Mouse (Mus musculus): ENCODE results near the gene Ly6g6e. TPM values are rescaled to one million over a fixed set of nuclear protein-coding genes. Genes with fewer than 3 reads are reported as not detected.

Gene Ly6g6e
- polyA plus RNA-seq, 1 experiment from 2014 or later, result 16.8 TPM

- H3K4me3 ChIP-seq (replicated peaks), result no peak overlapping the region
- peaks cover 70% of the 10 kb centered on the region for H3K36me3 ChIP-seq
- no peaks in the 10 kb centered on the region for H3K27me3 ChIP-seq (replicated peaks)
- ATAC-seq (ENCODE audit: insufficient read depth, low FRiP score, low read depth), result no peak
- H3K4me2 ChIP-seq, result no peak overlapping the region
- H3K9ac ChIP-seq, result no peak overlapping the region
- no peak overlapping the region for H3K27ac ChIP-seq
- H3K9me3 ChIP-seq, result no peaks in the 10 kb centered on the region
- WGBS, result 88% methylated on average over 12 of the region's 12 CpGs
- H3K4me1 ChIP-seq, result no peaks in the 10 kb centered on the region
Measured at GRCm38 (mm10) chr17:35097164-35097655, 20.5 kb downstream of the Ly6g6e start.

- Histone ChIP-seq H3K27ac (no peak overlapping the region), H3K9ac (no peak overlapping the region), H3K27me3 (replicated peaks) (no peaks in the 10 kb centered on the region), H3K4me1 (no peaks in the 10 kb centered on the region), H3K36me3 (peaks cover 56% of the 10 kb centered on the region), H3K9me3 (no peaks in the 10 kb centered on the region), H3K4me3 (replicated peaks) (no peak overlapping the region), H3K4me2 (no peak overlapping the region)
- WGBS, result 62% methylated on average over 10 of the region's 10 CpGs
- no peak for ATAC-seq (ENCODE audit: insufficient read depth, low FRiP score, low read depth)
Measured at GRCm38 (mm10) chr17:35100196-35100765, 23.6 kb downstream of the Ly6g6e start.

- ATAC-seq (ENCODE audit: insufficient read depth, low FRiP score, low read depth), result no peak
- Histone ChIP-seq H3K36me3 (peaks cover 50% of the 10 kb centered on the region), H3K4me2 (no peak overlapping the region), H3K4me1 (peaks cover 1% of the 10 kb centered on the region; the same call in 1 of the 2 replicates), H3K27me3 (replicated peaks) (no peaks in the 10 kb centered on the region), H3K4me3 (replicated peaks) (no peak overlapping the region), H3K9me3 (no peaks in the 10 kb centered on the region), H3K9ac (no peak overlapping the region), H3K27ac (no peak overlapping the region)
- 87% methylated on average over 11 of the region's 11 CpGs for WGBS
Measured at GRCm38 (mm10) chr17:35101161-35101560, 24.5 kb downstream of the Ly6g6e start.

GRCm38 (mm10) chr17:35102299-35102698 lies 25.6 kb downstream of the Ly6g6e start:
- Histone ChIP-seq H3K36me3 (peaks cover 40% of the 10 kb centered on the region), H3K4me3 (replicated peaks) (no peak overlapping the region), H3K27me3 (replicated peaks) (no peaks in the 10 kb centered on the region), H3K4me2 (no peak overlapping the region), H3K27ac (no peak overlapping the region), H3K9ac (no peak overlapping the region), H3K9me3 (no peaks in the 10 kb centered on the region), H3K4me1 (peaks cover 3% of the 10 kb centered on the region; the same call in 1 of the 2 replicates)
- WGBS, result 73% methylated on average over 8 of the region's 8 CpGs
- ATAC-seq (ENCODE audit: insufficient read depth, low FRiP score, low read depth), result no peak

GRCm38 (mm10) chr17:35103221-35103690 lies 26.6 kb downstream of the Ly6g6e start:
- H3K4me1 ChIP-seq, result peaks cover 3% of the 10 kb centered on the region; the same call in 1 of the 2 replicates
- no peak overlapping the region for H3K9ac ChIP-seq
- H3K27ac ChIP-seq, result no peak overlapping the region
- 0 out of 2 replicates have a peak, but pooled peaks have one; percentile 12 for ATAC-seq (ENCODE audit: insufficient read depth, low FRiP score, low read depth)
- WGBS, result 57% methylated on average over 6 of the region's 6 CpGs
- peaks cover 37% of the 10 kb centered on the region for H3K36me3 ChIP-seq
- no peaks in the 10 kb centered on the region for H3K27me3 ChIP-seq (replicated peaks)
- no peak overlapping the region for H3K4me2 ChIP-seq
- no peaks in the 10 kb centered on the region for H3K9me3 ChIP-seq
- H3K4me3 ChIP-seq (replicated peaks), result no peak overlapping the region

- peaks cover 3% of the 10 kb centered on the region; the same call in 1 of the 2 replicates for H3K4me1 ChIP-seq
- WGBS, result 91% methylated on average over 7 of the region's 7 CpGs
Measured at GRCm38 (mm10) chr17:35104079-35104478, 27.4 kb downstream of the Ly6g6e start.

GRCm38 (mm10) chr17:35104754-35105153 lies 28.1 kb downstream of the Ly6g6e start:
- Histone ChIP-seq H3K4me2 (no peak overlapping the region), H3K4me3 (replicated peaks) (no peak overlapping the region), H3K27me3 (replicated peaks) (no peaks in the 10 kb centered on the region), H3K9me3 (no peaks in the 10 kb centered on the region), H3K9ac (no peak overlapping the region), H3K36me3 (peaks cover 29% of the 10 kb centered on the region), H3K4me1 (peaks cover 3% of the 10 kb centered on the region; the same call in 1 of the 2 replicates), H3K27ac (no peak overlapping the region)
- peak; percentile 72; the same call in 1 of the 2 replicates for ATAC-seq (ENCODE audit: insufficient read depth, low FRiP score, low read depth)
- 67% methylated on average over 6 of the region's 6 CpGs for WGBS

More at GRCm38 (mm10) chr17:35104079-35104478, 27.4 kb downstream of the Ly6g6e start:
- Histone ChIP-seq H3K36me3 (peaks cover 34% of the 10 kb centered on the region), H3K9me3 (no peaks in the 10 kb centered on the region), H3K4me2 (no peak overlapping the region), H3K9ac (no peak overlapping the region), H3K27ac (no peak overlapping the region), H3K4me3 (replicated peaks) (no peak overlapping the region), H3K27me3 (replicated peaks) (no peaks in the 10 kb centered on the region)
- ATAC-seq (ENCODE audit: insufficient read depth, low FRiP score, low read depth), result no peak

GRCm38 (mm10) chr17:35105740-35106389 lies 29.2 kb downstream of the Ly6g6e start:
- peaks cover 19% of the 10 kb centered on the region for H3K36me3 ChIP-seq
- WGBS, result 26% methylated on average over 13 of the region's 13 CpGs
- H3K27me3 ChIP-seq (replicated peaks), result no peaks in the 10 kb centered on the region
- no peak overlapping the region for H3K9ac ChIP-seq
- H3K4me3 ChIP-seq (replicated peaks), result no peak overlapping the region
- H3K27ac ChIP-seq, result no peak overlapping the region
- 0 out of 2 replicates have a peak overlapping the region, but pooled peaks have one; percentile 21 for H3K4me2 ChIP-seq
- ATAC-seq (ENCODE audit: insufficient read depth, low FRiP score, low read depth), result no peak
- H3K9me3 ChIP-seq, result no peaks in the 10 kb centered on the region
- peaks cover 3% of the 10 kb centered on the region; the same call in 1 of the 2 replicates for H3K4me1 ChIP-seq

GRCm38 (mm10) chr17:35106522-35106921 lies 29.8 kb downstream of the Ly6g6e start:
- H3K27me3 ChIP-seq (replicated peaks), result no peaks in the 10 kb centered on the region
- H3K36me3 ChIP-seq, result peaks cover 13% of the 10 kb centered on the region
- WGBS, result 64% methylated on average over 3 of the region's 3 CpGs
- H3K4me2 ChIP-seq, result no peak overlapping the region
- H3K4me1 ChIP-seq, result peaks cover 3% of the 10 kb centered on the region; the same call in 1 of the 2 replicates
- ATAC-seq (ENCODE audit: insufficient read depth, low FRiP score, low read depth), result no peak
- H3K9me3 ChIP-seq, result no peaks in the 10 kb centered on the region
- no peak overlapping the region for H3K4me3 ChIP-seq (replicated peaks)
- no peak overlapping the region for H3K9ac ChIP-seq
- H3K27ac ChIP-seq, result no peak overlapping the region

- H3K36me3 ChIP-seq, result 0 out of 2 replicates have a peak, but pooled peaks cover 2% of the 10 kb centered on the region
- no peaks in the 10 kb centered on the region for H3K27me3 ChIP-seq (replicated peaks)
- H3K4me2 ChIP-seq, result no peak within 1 kb of the TSS
- H3K9me3 ChIP-seq, result no peaks in the 10 kb centered on the region
- H3K4me3 ChIP-seq (replicated peaks), result no peak within 1 kb of the TSS
- 75% methylated on average over 6 of the region's 6 CpGs for WGBS
- peaks cover 3% of the 10 kb centered on the region; the same call in 1 of the 2 replicates for H3K4me1 ChIP-seq
- H3K27ac ChIP-seq, result no peak within 1 kb of the TSS
- no peak within 1 kb of the TSS for H3K9ac ChIP-seq
- ATAC-seq (ENCODE audit: insufficient read depth, low FRiP score, low read depth), result no peak
Measured at GRCm38 (mm10) chr17:35108097-35108496, 31.4 kb downstream of the Ly6g6e start, which contains the start of gene Ly6g5c. Gene Ly6g5c (plus strand): TSS chr17:35108279.

- 72% methylated on average over 9 of the region's 9 CpGs for WGBS
- Histone ChIP-seq H3K36me3 (peaks cover 7% of the 10 kb centered on the region; the same call in 1 of the 2 replicates), H3K4me1 (no peaks in the 10 kb centered on the region), H3K4me2 (no peak overlapping the region), H3K27me3 (replicated peaks) (no peaks in the 10 kb centered on the region), H3K9me3 (no peaks in the 10 kb centered on the region), H3K9ac (no peak overlapping the region), H3K4me3 (replicated peaks) (no peak overlapping the region), H3K27ac (no peak overlapping the region)
- ATAC-seq (ENCODE audit: insufficient read depth, low FRiP score, low read depth), result no peak
Measured at GRCm38 (mm10) chr17:35111774-35112173, 35.1 kb downstream of the Ly6g6e start.

Measured in stomach, embryonic 15.5 days (tissue).